Mouse (Mus musculus) liver, embryonic 16.5 days (tissue): ENCODE results near the gene Prox1. TPM values are rescaled to one million over a fixed set of nuclear protein-coding genes. Genes with fewer than 3 reads are reported as not detected.

Experiments
- ATAC-seq: fragments of 200-750 bp; cut with Nextera tagmentation; 2 replicates; pipeline ENCODE4 v1.8.0; 2017; ENCODE audit warnings: low read depth, mild to moderate bottlenecking, moderate number of reproducible peaks, moderate library complexity
- H3K27ac ChIP-seq: fragments of 300-500 bp; sonication (generic); 2 replicates; pipeline ENCODE4 v1.5.1; 2014; ENCODE audit warnings: mild to moderate bottlenecking, low read length
- H3K27me3 ChIP-seq: fragments of 300-500 bp; sonication (generic); 2 replicates; pipeline ENCODE4 v1.6.1; 2014; ENCODE audit warnings: low read depth, low read length, mixed read lengths; ENCODE audit not compliant: control insufficient read depth, insufficient read depth
- H3K36me3 ChIP-seq: fragments of 300-500 bp; sonication (generic); 2 replicates; pipeline ENCODE4 v1.6.1; 2014; ENCODE audit warnings: mild to moderate bottlenecking; ENCODE audit not compliant: control insufficient read depth, insufficient read depth
- H3K4me1 ChIP-seq: fragments of 300-500 bp; sonication (generic); 2 replicates; pipeline ENCODE4 v1.6.1; 2014; ENCODE audit warnings: low read depth, low read length, mixed read lengths; ENCODE audit not compliant: control insufficient read depth
- H3K4me2 ChIP-seq: fragments of 300-500 bp; sonication (generic); 2 replicates; pipeline ENCODE4 v1.6.1; 2014; ENCODE audit warnings: low read depth, low read length, mixed read lengths
- H3K4me3 ChIP-seq: fragments of 300-500 bp; sonication (generic); 2 replicates; pipeline ENCODE4 v1.5.1; 2014; ENCODE audit warnings: low read depth, mild to moderate bottlenecking, low read length
- H3K9ac ChIP-seq: fragments of 300-500 bp; sonication (generic); 2 replicates; pipeline ENCODE4 v1.6.1; 2014; ENCODE audit warnings: low read depth, low read length
- H3K9me3 ChIP-seq: fragments of 300-500 bp; sonication (generic); replicated peaks from 2 replicates; pipeline ENCODE4 v1.6.1; 2016; ENCODE audit warnings: low read length; ENCODE audit not compliant: control insufficient read depth
- WGBS: fragments of 180-500 bp; shearing (Covaris S2); extraction: QIAGEN DNeasy Blood & Tissue Kit; methylation state at CpG from one replicate; pipeline ENCODE4 v1.1.7; 2014; ENCODE audit not compliant: insufficient replicate concordance; 5-methylcytosine and 5-hydroxymethylcytosine counted together
- polyA plus RNA-seq: library from polyadenylated mRNA; unstranded; fragments of >200 nt; fragmentation: Nextera tagmentation; extraction: Ambion mirVana; gene quantifications from 2 replicates; pipeline ENCODE4 v1.2.1, GENCODE M21; 2015

Prox1 gene
- polyA plus RNA-seq, 1 experiment from 2014 or later = 7.6 TPM

- H3K36me3 ChIP-seq = no peaks in the 10 kb centered on the region
- no peak overlapping the region for H3K9ac ChIP-seq
- H3K27ac ChIP-seq = no peak overlapping the region
- no peaks in the 10 kb centered on the region for H3K9me3 ChIP-seq
- 67% methylated on average over 2 of the region's 2 CpGs for WGBS
- no peak overlapping the region for H3K4me2 ChIP-seq
- no peaks in the 10 kb centered on the region for H3K27me3 ChIP-seq
- no peaks in the 10 kb centered on the region for H3K4me1 ChIP-seq
- ATAC-seq = no peak
- no peak overlapping the region for H3K4me3 ChIP-seq
Observed at GRCm38 (mm10) chr1:190198247-190198646, 27.7 kb upstream of the Prox1 start.

- Histone ChIP-seq H3K27ac (no peak overlapping the region), H3K36me3 (no peaks in the 10 kb centered on the region), H3K4me3 (no peak overlapping the region), H3K9ac (no peak overlapping the region), H3K27me3 (no peaks in the 10 kb centered on the region), H3K4me2 (no peak overlapping the region), H3K9me3 (no peaks in the 10 kb centered on the region), H3K4me1 (no peaks in the 10 kb centered on the region)
- no peak for ATAC-seq
- WGBS = 83% methylated on average over 13 of the region's 13 CpGs
Observed at GRCm38 (mm10) chr1:190192011-190192410, 21.5 kb upstream of the Prox1 start.

- H3K9me3 ChIP-seq = no peaks in the 10 kb centered on the region
- H3K36me3 ChIP-seq = no peaks in the 10 kb centered on the region
- no peaks in the 10 kb centered on the region for H3K27me3 ChIP-seq
- no peak overlapping the region for H3K4me3 ChIP-seq
- 58% methylated on average over 10 of the region's 10 CpGs for WGBS
- no peak overlapping the region for H3K4me2 ChIP-seq
- H3K9ac ChIP-seq = no peak overlapping the region
- H3K27ac ChIP-seq = no peak overlapping the region
- no peaks in the 10 kb centered on the region for H3K4me1 ChIP-seq
- ATAC-seq = no peak
Observed at GRCm38 (mm10) chr1:190190231-190190965, 19.9 kb upstream of the Prox1 start.

- no peaks in the 10 kb centered on the region for H3K9me3 ChIP-seq
- no peak overlapping the region for H3K4me2 ChIP-seq
- no peak for ATAC-seq
- no peak overlapping the region for H3K9ac ChIP-seq
- no peaks in the 10 kb centered on the region; the same call in 1 of the 2 replicates for H3K4me1 ChIP-seq
- no peak overlapping the region for H3K4me3 ChIP-seq
- H3K36me3 ChIP-seq = no peaks in the 10 kb centered on the region
- no peaks in the 10 kb centered on the region for H3K27me3 ChIP-seq
- WGBS = 53% methylated on average over 2 of the region's 2 CpGs
- H3K27ac ChIP-seq = no peak overlapping the region
Observed at GRCm38 (mm10) chr1:190189125-190189524, 18.6 kb upstream of the Prox1 start.

DNA sequence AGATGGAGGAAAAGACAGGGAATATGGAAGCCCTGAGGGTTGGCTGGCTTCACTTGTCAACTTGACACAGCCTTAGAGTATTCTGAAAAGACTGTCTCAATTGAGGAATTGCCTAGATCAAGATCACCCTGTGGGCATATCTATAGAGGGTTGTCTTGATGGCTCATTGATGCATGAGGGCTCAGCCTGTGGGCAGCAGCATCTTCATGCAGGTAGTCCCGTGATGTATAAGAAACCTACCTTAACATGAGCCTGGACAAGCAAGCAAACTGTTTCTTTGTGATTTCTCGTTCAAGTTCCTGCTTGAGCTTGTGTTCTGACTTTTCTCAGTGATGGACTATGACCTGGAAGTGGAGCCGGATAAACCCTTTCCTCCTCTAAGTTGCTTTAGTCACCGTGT is 15.8 kb upstream of the Prox1 start:
- no peak for ATAC-seq
- WGBS = 60% methylated on average over 4 of the region's 4 CpGs

DNA sequence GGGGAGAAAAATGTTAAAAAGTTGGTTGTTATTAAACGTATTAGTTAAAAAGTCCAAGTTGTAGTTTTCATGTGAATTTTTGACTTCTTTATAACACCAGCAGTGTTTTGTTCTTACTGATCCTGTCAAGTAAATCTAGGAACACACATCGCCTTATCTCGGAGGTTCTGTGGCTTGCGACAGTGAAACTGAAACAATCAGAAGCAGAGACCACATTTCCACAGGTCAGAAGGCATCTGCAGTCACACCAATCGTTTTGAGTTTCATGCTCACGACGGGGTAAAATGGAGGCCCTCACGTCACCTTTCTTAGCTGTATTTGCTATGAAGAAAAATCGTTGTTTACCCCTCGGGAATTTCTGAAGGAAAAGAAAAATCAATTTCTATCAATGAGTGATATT is 14.8 kb upstream of the Prox1 start:
- H3K27me3 ChIP-seq = no peaks in the 10 kb centered on the region
- H3K9me3 ChIP-seq = no peaks in the 10 kb centered on the region
- H3K4me3 ChIP-seq = no peak overlapping the region
- no peaks in the 10 kb centered on the region for H3K36me3 ChIP-seq
- ATAC-seq = no peak
- WGBS = 55% methylated on average over 10 of the region's 10 CpGs
- H3K9ac ChIP-seq = no peak overlapping the region
- no peaks in the 10 kb centered on the region; the same call in none of the 2 replicates for H3K4me1 ChIP-seq
- H3K4me2 ChIP-seq = no peak overlapping the region
- no peak overlapping the region for H3K27ac ChIP-seq

More for the DNA sequence above, 15.8 kb upstream of the Prox1 start:
- no peak overlapping the region for H3K27ac ChIP-seq
- H3K36me3 ChIP-seq = no peaks in the 10 kb centered on the region
- H3K4me2 ChIP-seq = no peak overlapping the region
- no peaks in the 10 kb centered on the region; the same call in none of the 2 replicates for H3K4me1 ChIP-seq
- no peaks in the 10 kb centered on the region for H3K27me3 ChIP-seq
- no peak overlapping the region for H3K4me3 ChIP-seq
- H3K9ac ChIP-seq = no peak overlapping the region
- H3K9me3 ChIP-seq = no peaks in the 10 kb centered on the region

DNA sequence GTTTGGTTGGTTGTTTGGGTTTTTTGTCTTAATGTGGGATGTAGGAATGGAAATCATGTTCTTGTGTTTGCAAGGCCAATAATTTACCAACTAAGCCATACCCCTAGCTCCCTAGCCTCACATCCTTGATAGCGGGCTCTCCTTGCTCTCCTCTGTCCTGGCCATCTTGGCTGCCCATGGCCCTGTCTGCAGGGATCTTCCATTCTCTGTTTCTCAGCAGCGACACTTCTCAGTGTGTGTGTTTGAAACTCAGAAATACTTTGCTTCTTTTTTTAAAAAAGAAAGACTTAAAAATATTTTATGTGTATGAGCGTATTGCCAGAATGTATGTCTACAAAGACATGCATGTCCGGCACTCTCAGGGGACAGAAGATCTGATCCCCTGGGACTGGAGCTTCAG is 13.1 kb upstream of the Prox1 start:
- no peaks in the 10 kb centered on the region; the same call in none of the 2 replicates for H3K4me1 ChIP-seq
- H3K9me3 ChIP-seq = no peaks in the 10 kb centered on the region
- no peak overlapping the region for H3K4me2 ChIP-seq
- WGBS = 79% methylated on average over 4 of the region's 4 CpGs
- no peak for ATAC-seq
- H3K4me3 ChIP-seq = no peak overlapping the region
- H3K27me3 ChIP-seq = no peaks in the 10 kb centered on the region
- no peak overlapping the region for H3K27ac ChIP-seq
- no peak overlapping the region for H3K9ac ChIP-seq
- no peaks in the 10 kb centered on the region for H3K36me3 ChIP-seq

- Histone ChIP-seq H3K4me3 (no peak overlapping the region), H3K4me1 (no peaks in the 10 kb centered on the region; the same call in none of the 2 replicates), H3K36me3 (no peaks in the 10 kb centered on the region), H3K9me3 (no peaks in the 10 kb centered on the region), H3K27ac (no peak overlapping the region), H3K9ac (no peak overlapping the region), H3K27me3 (no peaks in the 10 kb centered on the region), H3K4me2 (no peak overlapping the region)
- WGBS = 41% methylated on average over 7 of the region's 7 CpGs
- no peak for ATAC-seq
Observed at GRCm38 (mm10) chr1:190181765-190182164, 11.3 kb upstream of the Prox1 start.

GRCm38 (mm10) chr1:190180861-190181260 is 10.3 kb upstream of the Prox1 start:
- Histone ChIP-seq H3K27ac (no peak overlapping the region), H3K4me2 (no peak overlapping the region), H3K4me1 (no peaks in the 10 kb centered on the region; the same call in none of the 2 replicates), H3K9ac (no peak overlapping the region), H3K36me3 (no peaks in the 10 kb centered on the region), H3K9me3 (no peaks in the 10 kb centered on the region), H3K27me3 (peaks cover 6% of the 10 kb centered on the region), H3K4me3 (no peak overlapping the region)
- no peak; the same call in 1 of the 2 replicates for ATAC-seq
- 45% methylated on average over 6 of the region's 6 CpGs for WGBS
